Comparison of ENCODE assay signal across 27 mouse cellular contexts in genomic region chr1:71964450-71965126, GRCm38 (mm10).
DNase-seq lines count a peak whose midpoint lies in the region; ATAC-seq and TF ChIP-seq lines count a peak whose summit lies in the region.
"Had no signal": no experiment of that assay in that cellular context is flagged by ENCODE, and none has a peak within 500 bp of the region (broad histone marks: within the 10 kb centered on the region; RNA-seq: fewer than 3 reads in every experiment).

No protein-coding gene starts in this region.

- ATAC-seq in kidney, embryonic 14.5 days (ENCODE audit: low FRiP score, low TSS enrichment): no peak
- ATAC-seq in liver, embryonic 11.5 days (replicated peaks; ENCODE audit: low FRiP score): no peak
- ATAC-seq: forebrain, embryonic 13.5 days; forebrain, embryonic 16.5 days; hindbrain, embryonic 16.5 days; Patski had no signal

- H3K27me3 ChIP-seq in kidney, embryonic 14.5 days (ENCODE audit: control insufficient read depth, insufficient read depth, low read length): no peaks in the 10 kb centered on the region
- H3K27me3 ChIP-seq in liver, adult 2 months (ENCODE audit: control insufficient read depth, insufficient read depth, low read length): no peaks in the 10 kb centered on the region
- H3K27me3 ChIP-seq in liver, embryonic 11.5 days (replicated peaks; ENCODE audit: control insufficient read depth, insufficient read depth, low read length): no peaks in the 10 kb centered on the region
- H3K27me3 ChIP-seq: CH12.LX; forebrain, embryonic 13.5 days; heart, embryonic 15.5 days; hindbrain, embryonic 13.5 days; Patski had no signal

- peak; percentile 17 for DNase-seq in kidney, adult 11 months
- DNase-seq in kidney, postnatal 14 days: no peak
- DNase-seq in kidney, adult 8-10 months: peak; percentile 5 to 45
- DNase-seq in liver, adult 2 months (ENCODE audit: extremely low read depth, low read depth, low spot score): peak; percentile 77
- DNase-seq in liver, embryonic 11.5 days (ENCODE audit: low spot score): no peak
- DNase-seq: adrenal gland, postnatal 10 days; adrenal gland, postnatal 36 days; B cell, adult 2 months; cerebellum, adult 18-20 months; cerebellum, adult 9-10 months; cerebellum, postnatal 14 days; gastrocnemius, postnatal 10 days; gastrocnemius, postnatal 36 days; heart, postnatal 10 days; heart, postnatal 36 days had no signal

- no peaks in the 10 kb centered on the region for H3K36me3 ChIP-seq in kidney, embryonic 14.5 days (ENCODE audit: control insufficient read depth, insufficient read depth, low read length)
- no peaks in the 10 kb centered on the region for H3K36me3 ChIP-seq in liver, adult 2 months (ENCODE audit: control insufficient read depth, insufficient read depth, low read length)
- no peaks in the 10 kb centered on the region for H3K36me3 ChIP-seq in liver, embryonic 11.5 days (ENCODE audit: control insufficient read depth, insufficient read depth, low read length)
- H3K36me3 ChIP-seq: forebrain, embryonic 10.5 days; G1E; heart, embryonic 15.5 days; hindbrain, embryonic 10.5 days; hindbrain, embryonic 13.5 days had no signal

- no peak overlapping the region for H3K9ac ChIP-seq in kidney, embryonic 14.5 days (ENCODE audit: low read depth, low read length)
- no peak overlapping the region for H3K9ac ChIP-seq in liver, adult 2 months (ENCODE audit: low read depth, low read length)
- H3K9ac ChIP-seq in liver, embryonic 11.5 days (ENCODE audit: low read depth, low read length): no peak overlapping the region
- H3K9ac ChIP-seq: forebrain, embryonic 13.5 days; heart, embryonic 15.5 days; hindbrain, embryonic 13.5 days had no signal

- no peak for TF ChIP-seq CTCF in liver, adult 2 months (IDR thresholded peaks at IDR 0.05; ENCODE audit: low read depth, low read length)

- H3K27ac ChIP-seq in kidney, embryonic 14.5 days (ENCODE audit: low read depth, low read length): no peak overlapping the region
- peak overlapping the region; percentile 26; the same call in 1 of the 2 replicates for H3K27ac ChIP-seq in liver, adult 2 months (replicated peaks; ENCODE audit: insufficient read depth, low read depth, low read length)
- no peak overlapping the region for H3K27ac ChIP-seq in liver, embryonic 11.5 days (ENCODE audit: low read depth, low read length)
- H3K27ac ChIP-seq: forebrain, embryonic 10.5 days; forebrain, embryonic 13.5 days; heart, embryonic 15.5 days; hindbrain, embryonic 10.5 days; hindbrain, embryonic 13.5 days had no signal

- WGBS in kidney, embryonic 14.5 days: 82% methylated on average over 4 of the region's 4 CpGs
- WGBS in liver, adult 2 months: 58% methylated on average over 4 of the region's 4 CpGs
- 81% methylated on average over 4 of the region's 4 CpGs for WGBS in liver, embryonic 11.5 days

- no peak overlapping the region for H3K4me3 ChIP-seq in kidney, embryonic 14.5 days (ENCODE audit: low read length)
- H3K4me3 ChIP-seq in liver, adult 2 months (ENCODE audit: insufficient read depth, low read depth, low read length): no peak overlapping the region
- no peak overlapping the region for H3K4me3 ChIP-seq in liver, embryonic 11.5 days (ENCODE audit: low read depth, low read length)
- H3K4me3 ChIP-seq: forebrain, embryonic 10.5 days; forebrain, embryonic 13.5 days; heart, embryonic 15.5 days; hindbrain, embryonic 10.5 days; hindbrain, embryonic 13.5 days had no signal

- H3K4me2 ChIP-seq in kidney, embryonic 14.5 days (replicated peaks; ENCODE audit: low read depth, low read length): no peak overlapping the region
- H3K4me2 ChIP-seq in liver, embryonic 11.5 days: no peak overlapping the region
- H3K4me2 ChIP-seq: forebrain, embryonic 13.5 days; heart, embryonic 11.5 days; heart, embryonic 15.5 days; hindbrain, embryonic 13.5 days had no signal

- H3K79me2 ChIP-seq in liver, adult 2 months (ENCODE audit: control insufficient read depth, insufficient read depth, low read length): no peaks in the 10 kb centered on the region

- no peaks in the 10 kb centered on the region for H3K4me1 ChIP-seq in kidney, embryonic 14.5 days (ENCODE audit: control insufficient read depth, insufficient read depth, low read length)
- H3K4me1 ChIP-seq in liver, adult 2 months (ENCODE audit: control insufficient read depth, insufficient read depth, low read length): peaks cover 6% of the 10 kb centered on the region
- no peaks in the 10 kb centered on the region for H3K4me1 ChIP-seq in liver, embryonic 11.5 days (replicated peaks; ENCODE audit: control insufficient read depth, insufficient read depth, low read length)
- H3K4me1 ChIP-seq: forebrain, embryonic 10.5 days; forebrain, embryonic 13.5 days; heart, embryonic 15.5 days; hindbrain, embryonic 10.5 days; hindbrain, embryonic 13.5 days had no signal

- no peak for TF ChIP-seq POLR2A in liver, adult 2 months (IDR thresholded peaks at IDR 0.05; ENCODE audit: extremely low read depth, insufficient read depth, low read length)

- no peaks in the 10 kb centered on the region for H3K9me3 ChIP-seq in kidney, embryonic 14.5 days (ENCODE audit: control insufficient read depth, low read length)
- H3K9me3 ChIP-seq in liver, embryonic 11.5 days (ENCODE audit: control insufficient read depth, low read length): no peaks in the 10 kb centered on the region
- H3K9me3 ChIP-seq: forebrain, embryonic 10.5 days; forebrain, embryonic 13.5 days; G1E; heart, embryonic 15.5 days; hindbrain, embryonic 10.5 days; hindbrain, embryonic 13.5 days had no signal

Comparison
In these comparisons a context has a peak if more than half of its experiments do, and no peak if none do; other contexts are left out.
1. DNase-seq: peak in kidney, adult 11 months (single experiment), kidney, adult 8-10 months (2 of 2) and liver, adult 2 months (single experiment); none in kidney, postnatal 14 days (single experiment) and liver, embryonic 11.5 days (single experiment).